Mouse (Mus musculus) lung, postnatal 0 days (tissue): Measurements from ENCODE around the gene Ddah1. TPM values are rescaled to one million over a fixed set of nuclear protein-coding genes. Genes with fewer than 3 reads are reported as not detected.

Experiments used
- ATAC-seq: fragments of 200-750 bp; cut with Nextera tagmentation; 2 replicates; pipeline ENCODE4 v1.8.0; 2017; ENCODE audit warnings: moderate library complexity
- DNase-seq: peaks from one replicate; pipeline ENCODE4 v3.0.0-alpha.2; 2016; ENCODE audit warnings: low spot score
- H3K27ac ChIP-seq: fragments of 300-500 bp; sonication (generic); 2 replicates; pipeline ENCODE4 v1.5.1; 2014; ENCODE audit warnings: antibody characterized with exemption, mild to moderate bottlenecking, low read length, mixed read lengths
- H3K27me3 ChIP-seq: fragments of 300-500 bp; sonication (generic); replicated peaks from 2 replicates; pipeline ENCODE4 v1.6.1; 2014; ENCODE audit warnings: low read length, mixed read lengths; ENCODE audit not compliant: insufficient read depth
- H3K36me3 ChIP-seq: fragments of 300-500 bp; sonication (generic); 2 replicates; pipeline ENCODE4 v1.6.1; 2014; ENCODE audit warnings: low read length, mixed read lengths; ENCODE audit not compliant: insufficient read depth
- H3K4me1 ChIP-seq: fragments of 300-500 bp; sonication (generic); 2 replicates; pipeline ENCODE4 v1.6.1; 2014; ENCODE audit warnings: antibody characterized with exemption, low read depth, low read length, mixed read lengths; ENCODE audit not compliant: insufficient read depth
- H3K4me2 ChIP-seq: fragments of 300-500 bp; sonication (generic); replicated peaks from 2 replicates; pipeline ENCODE4 v1.6.1; 2014; ENCODE audit warnings: low read depth, mild to moderate bottlenecking, low read length, moderate library complexity, mixed read lengths
- H3K4me3 ChIP-seq: fragments of 300-500 bp; sonication (generic); 2 replicates; pipeline ENCODE4 v1.5.1; 2014; ENCODE audit warnings: low read depth, low read length
- H3K9ac ChIP-seq: fragments of 300-500 bp; sonication (generic); replicated peaks from 2 replicates; pipeline ENCODE4 v1.6.1; 2014; ENCODE audit warnings: low read depth, mild to moderate bottlenecking
- H3K9me3 ChIP-seq: fragments of 300-500 bp; sonication (generic); 2 replicates; pipeline ENCODE4 v1.6.1; 2016; ENCODE audit warnings: low read length, mixed read lengths
- CTCF ChIP-seq: IDR thresholded peaks from 2 replicates; pipeline ENCODE4 v1.5.1; 2016; ENCODE audit warnings: antibody characterized with exemption, mild to moderate bottlenecking
- EP300 ChIP-seq: IDR thresholded peaks from 2 replicates; pipeline ENCODE4 v1.6.1; 2016; ENCODE audit warnings: antibody characterized with exemption, mild to moderate bottlenecking, control low read depth
- WGBS: fragments of 180-500 bp; shearing (Covaris S2); extraction: QIAGEN DNeasy Blood & Tissue Kit; methylation state at CpG from one replicate; pipeline ENCODE4 v1.1.7; 2014; 5-methylcytosine and 5-hydroxymethylcytosine counted together
- polyA plus RNA-seq: library from polyadenylated mRNA; unstranded; fragments of >200 nt; fragmentation: Nextera tagmentation; extraction: Ambion mirVana; gene quantifications from 2 replicates; pipeline ENCODE4 v1.2.1, GENCODE M21; 2015

Gene Ddah1
- polyA plus RNA-seq, 1 experiment from 2014 or later: 20.2 TPM

GRCm38 (mm10) chr3:145761501-145762170, 3.2 kb downstream of the Ddah1 start:
- no peak overlapping the region for H3K27ac ChIP-seq
- no peaks in the 10 kb centered on the region for H3K9me3 ChIP-seq
- H3K36me3 ChIP-seq: no peaks in the 10 kb centered on the region
- H3K4me1 ChIP-seq: peaks cover 8% of the 10 kb centered on the region; the same call in 1 of the 2 replicates
- 73% methylated on average over 3 of the region's 3 CpGs for WGBS
- DNase-seq (no peak), ATAC-seq (no peak)
- no peaks in the 10 kb centered on the region for H3K27me3 ChIP-seq
- no peak overlapping the region for H3K4me2 ChIP-seq
- H3K9ac ChIP-seq: no peak overlapping the region
- TF ChIP-seq EP300 (no peak), CTCF (no peak)
- H3K4me3 ChIP-seq: no peak overlapping the region

GRCm38 (mm10) chr3:145762957-145763641, 4.6 kb downstream of the Ddah1 start:
- no peaks in the 10 kb centered on the region for H3K9me3 ChIP-seq
- no peaks in the 10 kb centered on the region for H3K36me3 ChIP-seq
- ATAC-seq (no peak), DNase-seq (no peak)
- H3K27ac ChIP-seq: no peak overlapping the region
- WGBS: 58% methylated on average over 4 of the region's 4 CpGs
- no peak overlapping the region for H3K9ac ChIP-seq
- TF ChIP-seq EP300 (no peak), CTCF (no peak)
- H3K4me1 ChIP-seq: peaks cover 2% of the 10 kb centered on the region; the same call in 1 of the 2 replicates
- no peaks in the 10 kb centered on the region for H3K27me3 ChIP-seq
- no peak overlapping the region for H3K4me3 ChIP-seq
- H3K4me2 ChIP-seq: no peak overlapping the region

GRCm38 (mm10) chr3:145763642-145763972, 5.1 kb downstream of the Ddah1 start:
- Histone ChIP-seq H3K36me3 (no peaks in the 10 kb centered on the region), H3K4me2 (no peak overlapping the region), H3K4me1 (no peaks in the 10 kb centered on the region; the same call in 1 of the 2 replicates), H3K9me3 (no peaks in the 10 kb centered on the region), H3K27ac (no peak overlapping the region), H3K9ac (no peak overlapping the region), H3K4me3 (no peak overlapping the region), H3K27me3 (no peaks in the 10 kb centered on the region)
- ATAC-seq: no peak
- TF ChIP-seq CTCF (no peak), EP300 (no peak)
- no peak for DNase-seq
- WGBS: 93% methylated on average over 3 of the region's 3 CpGs

GRCm38 (mm10) chr3:145764416-145764815, 5.9 kb downstream of the Ddah1 start:
- 90% methylated on average over 2 of the region's 2 CpGs for WGBS
- Histone ChIP-seq H3K9me3 (no peaks in the 10 kb centered on the region), H3K27me3 (no peaks in the 10 kb centered on the region), H3K4me1 (no peaks in the 10 kb centered on the region), H3K36me3 (no peaks in the 10 kb centered on the region), H3K9ac (no peak overlapping the region), H3K27ac (no peak overlapping the region), H3K4me2 (no peak overlapping the region), H3K4me3 (no peak overlapping the region)
- no peak for DNase-seq
- ATAC-seq: no peak
- TF ChIP-seq EP300 (no peak), CTCF (no peak)

GRCm38 (mm10) chr3:145768439-145768838, 10.0 kb downstream of the Ddah1 start:
- H3K27me3 ChIP-seq: no peaks in the 10 kb centered on the region
- 93% methylated on average over 4 of the region's 4 CpGs for WGBS
- no peak for ATAC-seq
- no peak for DNase-seq
- H3K4me1 ChIP-seq: no peaks in the 10 kb centered on the region
- H3K9ac ChIP-seq: no peak overlapping the region
- no peak overlapping the region for H3K4me3 ChIP-seq
- no peak overlapping the region for H3K4me2 ChIP-seq
- H3K9me3 ChIP-seq: no peaks in the 10 kb centered on the region
- no peaks in the 10 kb centered on the region for H3K36me3 ChIP-seq
- no peak for TF ChIP-seq EP300
- TF ChIP-seq CTCF: no peak
- H3K27ac ChIP-seq: no peak overlapping the region

GRCm38 (mm10) chr3:145773384-145773783, 14.9 kb downstream of the Ddah1 start:
- ATAC-seq (no peak), DNase-seq (no peak)
- Histone ChIP-seq H3K4me2 (no peak overlapping the region), H3K27ac (no peak overlapping the region), H3K4me3 (no peak overlapping the region), H3K4me1 (no peaks in the 10 kb centered on the region), H3K9ac (no peak overlapping the region), H3K36me3 (no peaks in the 10 kb centered on the region), H3K9me3 (no peaks in the 10 kb centered on the region), H3K27me3 (no peaks in the 10 kb centered on the region)
- WGBS: 73% methylated on average over 9 of the region's 9 CpGs
- no peak for TF ChIP-seq CTCF
- TF ChIP-seq EP300: no peak
